Mouse (Mus musculus) kidney, postnatal 25 days (tissue): ENCODE measurements around the gene CT030661.1.
"Not testable (repeated sequence)": the region's sequence is repeated elsewhere in the genome, so short reads cannot be mapped to it uniquely, and the experiment has no call there.

ENCODE experiments used
- DNase-seq, 2 experiments: peaks; one replicate each; pipeline ENCODE4 v3.0.0; 2021; ENCODE audit warnings: mixed read lengths in 2 of 2

The CT030661.1 gene

GRCm38 (mm10) chr17:22314730-22315226, at the start of gene CT030661.1:
CT030661.1 (minus strand) TSS chr17:22314837.
- DNase-seq: peak; percentile 96 to 98

- DNase-seq: no peak
These were observed 49.3 kb upstream of the CT030661.1 start for GRCm38 (mm10) chr17:22363895-22364294.

GRCm38 (mm10) chr17:22361101-22361781, 46.6 kb upstream of the CT030661.1 start, which contains the start of the genes Zfp944 and Zfp758:
Zfp944 (minus strand) TSS chr17:22361400.
Zfp758 (plus strand) TSS chr17:22361453.
- peak; percentile 39 to 67 for DNase-seq

- DNase-seq: no peak
These were observed 45.9 kb upstream of the CT030661.1 start for GRCm38 (mm10) chr17:22360572-22360971.

DNA sequence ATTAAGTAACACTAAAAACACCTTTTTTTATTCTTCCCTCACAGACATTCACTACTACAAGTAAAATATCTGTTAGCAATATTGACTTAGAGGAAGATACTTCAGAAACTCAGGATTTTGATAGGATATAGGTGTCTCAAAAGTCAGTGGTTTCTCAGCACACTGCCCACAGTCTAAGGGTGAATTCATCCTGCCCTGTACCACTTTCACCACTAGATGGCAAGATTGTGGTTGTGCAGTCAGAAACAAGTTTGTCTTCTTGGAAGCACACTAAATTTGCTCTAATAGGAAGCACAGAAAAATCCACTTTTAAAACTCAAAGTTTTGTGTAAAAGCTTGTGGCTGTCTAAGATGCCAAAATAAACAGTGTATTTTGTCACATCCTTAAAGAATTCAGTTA, 38.2 kb upstream of the CT030661.1 start:
- DNase-seq: peak; percentile 37 to 63

DNA sequence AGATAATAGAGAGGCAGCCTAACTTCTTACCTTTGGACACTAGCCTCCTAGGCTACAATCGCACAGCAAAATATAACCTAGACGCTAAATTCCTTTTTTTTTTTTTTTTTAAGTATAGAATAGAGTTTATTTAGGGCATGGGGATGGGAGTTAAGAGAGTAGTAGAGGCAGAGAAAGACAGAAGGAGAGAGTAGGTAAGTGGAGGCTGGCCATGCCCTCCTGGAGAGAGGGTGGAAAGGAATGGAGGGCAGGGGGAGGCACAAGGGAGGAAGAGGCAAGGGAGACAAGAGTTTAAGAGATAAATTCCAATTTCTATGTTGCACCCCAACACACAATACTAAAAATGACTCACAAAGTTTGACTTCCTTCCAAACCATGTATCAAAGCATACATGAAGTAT, 610 bp upstream of the CT030661.1 start:
- DNase-seq: not testable (repeated sequence)

DNA sequence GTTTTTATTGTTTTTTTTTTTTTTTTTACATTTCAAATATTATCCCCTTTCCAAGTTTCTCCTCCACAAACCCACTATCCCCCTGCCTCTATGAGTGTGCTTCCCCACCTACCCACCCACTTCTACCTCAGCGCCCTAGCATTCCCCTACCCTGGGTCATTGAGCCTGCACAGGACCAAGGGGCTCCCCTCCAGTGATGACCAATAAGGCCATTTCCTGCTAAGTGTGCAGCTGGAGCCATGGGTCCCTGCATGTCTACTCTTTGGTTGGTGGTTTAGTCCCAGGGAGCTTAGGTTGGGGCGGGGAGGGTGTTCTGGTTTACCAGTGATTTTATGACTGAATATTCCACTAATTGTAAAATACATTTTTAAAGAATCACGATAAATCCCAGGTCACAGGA, 418 bp downstream of the CT030661.1 start:
- DNase-seq: peak in 1 of 2 experiments; percentile 31
